Mouse (Mus musculus): Measurements from ENCODE around the gene Chfr.

GRCm38 (mm10) chr5:110177021-110177420 lies 41.4 kb downstream of the Chfr start:
- TF ChIP-seq MAX (IDR thresholded peaks at IDR 0.05; ENCODE audit: low read depth) (no peak), MYOD1 (IDR thresholded peaks at IDR 0.05; ENCODE audit: control insufficient read depth in 1 of 3, insufficient read length in 2 of 3, low read depth in 2 of 3) (no peak), MYOG (IDR thresholded peaks at IDR 0.05; ENCODE audit: control insufficient read depth in 1 of 3, insufficient read depth in 1 of 3, insufficient read length in 2 of 3, low read depth in 2 of 3) (no peak), USF1 (IDR thresholded peaks at IDR 0.05; ENCODE audit: low read depth) (no peak), POLR2A (IDR thresholded peaks at IDR 0.05; ENCODE audit: insufficient read length, low read depth) (no peak), TCF12 (IDR thresholded peaks at IDR 0.05; ENCODE audit: insufficient read depth, poor library complexity, severe bottlenecking) (no peak), E2F4 (IDR thresholded peaks at IDR 0.05; ENCODE audit: insufficient read depth) (no peak), CEBPB (IDR thresholded peaks at IDR 0.05; ENCODE audit: insufficient read depth, poor library complexity, severe bottlenecking) (no peak), POLR2AphosphoS2 (IDR thresholded peaks at IDR 0.05; ENCODE audit: insufficient read length, low read depth) (no peak), SRF (IDR thresholded peaks at IDR 0.05; ENCODE audit: control insufficient read depth, insufficient read length, low read depth) (no peak), REST (IDR thresholded peaks at IDR 0.05; ENCODE audit: insufficient read depth, insufficient read length) (no peak)

Data from myocyte (in vitro differentiated cells).